Mouse (Mus musculus): ENCODE data around the gene Obscn.

DNA sequence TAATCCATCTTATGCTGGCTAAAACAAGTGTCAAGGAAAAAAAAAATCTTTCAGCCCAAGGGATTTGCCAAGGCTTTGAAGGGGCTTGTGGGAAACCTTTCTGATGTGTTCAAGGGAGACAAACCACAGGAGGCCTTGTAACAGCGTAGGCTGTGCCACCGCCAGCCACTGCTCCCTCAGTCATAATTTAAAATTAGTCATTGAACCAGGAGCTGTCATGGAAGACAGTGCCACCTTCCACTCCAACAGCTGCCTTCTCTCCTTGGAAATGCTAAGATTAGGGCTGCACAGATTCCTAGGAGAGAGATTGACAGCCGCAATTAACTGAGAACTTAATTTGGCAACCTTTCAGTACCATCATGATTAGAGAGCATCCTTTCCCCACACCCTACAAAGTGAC, 13.1 kb upstream of the Obscn start:
- no peak for TF ChIP-seq POLR2A (IDR thresholded peaks at IDR 0.05; ENCODE audit: borderline replicate concordance, control insufficient read depth, low read depth, low read length)
- no peak for TF ChIP-seq CTCF (IDR thresholded peaks at IDR 0.05; ENCODE audit: control insufficient read depth, insufficient read depth, low read length)
